Mouse (Mus musculus): Measurements from ENCODE around the gene Ccdc18.
A peak's percentile ranks its signal among the peaks of the same experiment; 100 is the strongest.
"Not testable (repeated sequence)": the region's sequence is repeated elsewhere in the genome, so short reads cannot be mapped to it uniquely, and the experiment has no call there.

Ccdc18 gene

DNA sequence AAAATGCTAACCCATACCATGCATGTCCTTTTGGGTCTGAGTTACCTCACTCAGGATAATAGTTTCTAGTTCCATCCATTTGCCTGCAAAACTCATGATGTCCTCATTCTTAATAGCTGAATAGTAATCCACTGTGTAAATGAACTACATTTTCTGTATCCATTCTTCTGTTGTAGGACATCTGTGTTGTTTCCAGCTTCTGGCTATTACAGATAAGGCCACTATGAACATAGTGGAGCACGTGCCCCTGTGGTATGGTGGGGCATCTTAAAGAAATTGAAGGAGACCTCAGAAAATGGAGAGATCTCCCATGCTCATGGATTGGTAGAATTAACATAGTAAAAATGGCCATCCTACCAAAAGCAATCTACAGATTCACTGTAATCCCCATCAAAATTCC, 131.1 kb downstream of the Ccdc18 start:
- DNase-seq: not testable (repeated sequence)

- DNase-seq: no peak
These were observed 134.3 kb downstream of the Ccdc18 start for GRCm38 (mm10) chr5:108266990-108267389.

DNA sequence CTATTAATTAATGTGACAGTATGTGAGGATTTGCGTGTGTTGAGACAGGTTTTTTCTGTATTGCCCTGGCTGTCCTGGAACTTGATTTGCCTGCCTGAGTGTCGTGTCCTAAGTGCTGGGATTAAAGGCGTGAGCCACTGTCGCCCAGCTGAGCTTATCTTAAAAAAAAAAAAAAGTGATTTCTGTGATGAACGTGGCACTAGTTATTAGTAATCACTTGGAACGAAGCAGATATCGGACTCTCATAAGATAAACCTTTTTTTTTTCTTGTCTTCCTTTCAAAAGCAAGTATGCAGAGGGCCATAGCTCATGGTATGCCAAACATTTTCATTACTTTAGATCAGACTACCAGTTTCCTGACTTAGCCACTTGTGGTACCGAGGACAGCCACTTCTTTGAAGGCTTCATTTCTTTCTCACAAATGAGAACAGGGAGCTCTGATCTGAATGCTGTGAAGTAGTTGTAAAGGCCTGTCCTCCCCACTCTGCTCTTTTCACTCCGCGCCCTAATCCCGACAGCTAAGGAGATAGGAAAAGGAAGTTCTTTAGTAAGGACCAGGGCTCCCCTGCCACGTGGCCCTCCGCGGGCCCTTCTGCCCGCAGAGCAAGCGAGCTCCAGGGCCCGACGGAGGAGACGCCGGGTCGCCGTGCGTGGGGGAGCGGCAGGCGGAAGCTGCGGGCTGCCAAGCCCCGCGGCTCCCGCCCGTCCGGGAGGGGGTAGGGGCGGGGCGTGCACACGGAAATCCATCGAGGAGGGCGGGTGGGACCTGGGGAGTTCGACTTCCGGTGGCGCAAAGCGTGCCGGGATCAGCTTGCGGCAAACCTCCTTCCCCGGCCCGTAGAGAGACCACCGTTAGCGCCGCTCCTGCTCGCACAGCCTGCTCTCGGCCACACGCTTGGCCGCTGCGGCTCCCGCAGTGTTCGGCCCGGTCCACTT, 135.7 kb downstream of the Ccdc18 start, which contains the start of gene Dr1:
TSS of gene Dr1 (plus strand) at position 771 of the 936 bp plus-strand sequence.
- peak; percentile 91 to 95 for DNase-seq

DNA sequence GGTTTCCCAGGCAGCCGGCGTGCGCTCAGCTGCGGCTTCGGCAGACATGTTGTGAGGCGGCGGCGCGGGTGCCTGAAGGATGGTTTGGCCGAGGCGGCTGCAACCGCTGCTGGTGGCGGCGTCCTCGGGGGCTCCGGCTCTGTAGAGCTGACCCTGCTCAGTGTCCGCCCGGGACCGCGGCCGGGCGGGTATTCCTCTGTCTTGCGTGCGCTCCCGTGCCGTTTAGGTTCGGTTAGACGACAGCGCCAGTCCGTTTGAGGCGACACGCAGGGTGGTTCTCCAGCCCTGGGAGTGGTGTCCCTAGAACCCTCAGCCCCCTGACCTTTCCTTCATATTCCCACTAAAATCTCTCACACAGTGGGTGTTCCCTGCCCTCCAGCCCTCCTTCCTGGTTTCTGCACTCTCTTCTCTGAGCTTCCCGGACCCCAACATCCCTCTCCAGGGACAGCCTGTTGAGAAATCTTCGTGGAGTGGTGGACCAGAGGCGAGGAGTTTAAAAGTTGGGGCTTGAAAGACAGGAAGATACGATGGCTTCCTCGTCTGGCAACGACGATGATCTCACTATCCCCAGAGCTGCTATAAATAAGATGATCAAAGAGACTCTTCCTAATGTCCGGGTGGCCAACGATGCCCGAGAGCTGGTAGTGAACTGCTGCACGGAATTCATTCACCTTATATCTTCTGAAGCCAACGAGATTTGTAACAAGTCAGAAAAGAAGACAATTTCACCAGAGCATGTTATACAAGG, 136.6 kb downstream of the Ccdc18 start:
- peak in 1 of 2 experiments; percentile 17 for DNase-seq

GRCm38 (mm10) chr5:108269811-108270151, 137.1 kb downstream of the Ccdc18 start:
- DNase-seq: no peak

- no peak for DNase-seq
These were observed 137.7 kb downstream of the Ccdc18 start for GRCm38 (mm10) chr5:108270415-108270814.

DNA sequence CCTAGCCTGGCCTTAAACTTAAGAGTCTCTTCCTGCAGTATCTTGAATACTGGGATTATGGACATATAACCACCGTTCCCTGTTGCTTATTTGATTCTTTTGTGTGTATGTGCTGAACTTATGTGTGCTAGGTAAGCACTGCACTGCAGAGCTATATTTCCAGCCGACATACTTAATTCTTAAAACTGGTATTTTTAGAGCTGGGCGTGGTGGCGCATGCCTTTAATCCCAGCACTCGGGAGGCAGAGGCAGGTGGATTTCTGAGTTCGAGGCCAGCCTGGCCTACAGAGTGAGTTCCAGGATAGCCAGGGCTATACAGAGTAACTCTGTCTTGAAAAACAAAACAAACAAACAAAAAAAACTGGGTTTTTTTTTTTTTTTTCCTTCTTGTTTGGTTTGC, 138.7 kb downstream of the Ccdc18 start:
- not testable (repeated sequence) for DNase-seq

Data from cerebellum, postnatal 25 days (tissue).